Mouse (Mus musculus): ENCODE data around the gene Ccdc3. TPM values are rescaled to one million over a fixed set of nuclear protein-coding genes. Genes with fewer than 3 reads are reported as not detected.

Gene Ccdc3
- 10 to 100 TPM in 1 of 2 experiments, 1 to 10 TPM in 1; 8.6 to 11.2 TPM for total RNA-seq (2021)
- long read RNA-seq, partial matches to known transcripts, result 0 of 5 reads
- long read RNA-seq, other reads (novel, unspliced or antisense), result 1 of 5 reads

DNA sequence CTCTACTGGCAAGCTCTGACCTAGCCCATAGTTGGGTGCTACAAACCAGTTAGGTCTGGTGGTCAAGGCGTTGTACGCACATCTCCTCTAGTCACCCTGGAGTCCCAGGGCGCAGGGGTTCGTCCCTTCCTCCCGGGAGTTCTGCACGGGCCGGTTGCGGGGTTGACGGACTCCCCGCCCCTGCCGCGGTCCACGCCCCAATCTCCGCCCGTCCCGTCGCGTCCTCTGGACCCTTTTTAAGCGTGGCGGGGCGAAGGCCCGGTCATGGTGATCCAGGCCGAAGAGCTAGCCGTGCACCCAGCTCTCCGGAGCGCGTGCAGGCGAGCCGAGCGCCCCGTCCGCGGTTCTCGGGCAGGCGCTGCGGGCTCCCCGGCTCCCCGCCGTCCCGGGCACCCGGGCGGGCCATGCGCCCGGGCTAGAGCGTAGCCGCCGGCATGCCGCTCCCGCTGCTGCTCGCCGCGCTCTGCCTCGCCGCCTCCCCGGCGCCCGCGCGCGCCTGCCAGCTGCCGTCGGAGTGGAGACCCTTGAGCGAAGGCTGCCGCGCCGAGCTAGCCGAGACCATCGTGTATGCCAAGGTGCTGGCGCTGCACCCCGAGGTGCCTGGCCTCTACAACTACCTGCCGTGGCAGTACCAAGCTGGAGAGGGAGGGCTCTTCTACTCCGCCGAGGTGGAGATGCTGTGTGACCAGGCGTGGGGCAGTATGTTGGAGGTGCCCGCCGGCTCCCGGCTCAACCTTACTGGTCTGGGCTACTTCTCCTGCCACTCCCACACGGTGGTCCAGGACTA, at the start of gene Ccdc3:
TSS of gene Ccdc3 (plus strand) at position 277 of the 787 bp plus-strand sequence.
- DNase-seq (ENCODE audit: low spot score in 2 of 2), result no peak

DNA sequence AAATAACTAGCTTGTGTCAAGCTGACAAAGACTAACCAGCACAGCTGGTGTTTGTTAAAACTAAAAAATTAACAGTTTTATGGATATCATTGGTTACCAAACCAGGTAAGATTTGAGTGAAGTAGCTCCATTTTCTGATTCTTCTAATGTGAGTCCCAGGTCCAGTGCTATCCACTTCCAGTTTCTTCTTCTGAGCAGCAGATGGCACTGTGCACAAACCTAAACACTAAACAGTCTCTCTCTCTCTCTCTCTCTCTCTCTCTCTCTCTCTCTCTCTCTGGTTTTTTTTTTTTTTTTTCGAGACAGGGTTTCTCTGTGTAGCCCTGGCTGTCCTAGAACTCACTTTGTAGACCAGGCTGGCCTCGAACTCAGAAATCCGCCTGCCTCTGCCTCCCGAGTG, 47.2 kb upstream of the Ccdc3 start:
- DNase-seq (ENCODE audit: low spot score in 2 of 2), result peak in 1 of 2 experiments; percentile 60

DNA sequence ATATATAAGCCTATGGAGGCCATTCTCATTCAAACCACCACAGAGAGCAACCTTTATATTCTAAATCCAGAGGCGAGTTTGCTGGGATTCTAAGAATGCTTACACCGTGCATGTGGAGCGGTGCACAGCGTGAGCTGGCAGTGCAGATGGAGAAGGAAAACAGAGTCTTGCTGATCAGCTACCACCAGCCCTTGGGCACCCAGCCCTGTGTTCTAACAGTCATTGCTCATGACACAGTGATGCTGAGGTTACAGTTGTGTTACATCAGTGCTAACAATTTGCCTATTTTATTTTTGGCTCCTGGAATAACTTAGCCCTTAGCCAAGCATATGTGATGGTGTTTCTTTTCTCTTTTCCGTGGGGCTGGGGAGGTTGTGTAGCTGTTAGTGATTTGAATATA, 42.7 kb upstream of the Ccdc3 start:
- no peak for DNase-seq (ENCODE audit: low spot score in 2 of 2)

DNA sequence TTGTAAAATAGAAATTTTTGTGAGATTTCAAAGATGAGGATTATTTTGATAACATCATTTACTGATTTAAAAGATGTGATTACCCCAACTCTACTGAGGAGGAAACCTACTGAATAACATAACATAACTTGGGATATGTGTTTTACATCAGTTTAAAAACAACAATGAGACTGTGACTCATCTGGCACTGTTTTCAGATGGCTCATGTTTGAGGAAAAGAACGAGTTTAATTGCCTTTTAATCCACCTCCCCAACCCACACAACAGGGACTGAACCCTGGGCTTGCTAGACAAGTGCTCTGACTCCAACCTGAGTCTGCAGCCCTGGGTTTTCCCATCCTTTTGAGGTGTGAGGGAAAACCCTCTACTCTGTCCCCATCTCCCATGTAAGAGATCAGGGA, 42.3 kb upstream of the Ccdc3 start:
- no peak for DNase-seq (ENCODE audit: low spot score in 2 of 2)

DNA sequence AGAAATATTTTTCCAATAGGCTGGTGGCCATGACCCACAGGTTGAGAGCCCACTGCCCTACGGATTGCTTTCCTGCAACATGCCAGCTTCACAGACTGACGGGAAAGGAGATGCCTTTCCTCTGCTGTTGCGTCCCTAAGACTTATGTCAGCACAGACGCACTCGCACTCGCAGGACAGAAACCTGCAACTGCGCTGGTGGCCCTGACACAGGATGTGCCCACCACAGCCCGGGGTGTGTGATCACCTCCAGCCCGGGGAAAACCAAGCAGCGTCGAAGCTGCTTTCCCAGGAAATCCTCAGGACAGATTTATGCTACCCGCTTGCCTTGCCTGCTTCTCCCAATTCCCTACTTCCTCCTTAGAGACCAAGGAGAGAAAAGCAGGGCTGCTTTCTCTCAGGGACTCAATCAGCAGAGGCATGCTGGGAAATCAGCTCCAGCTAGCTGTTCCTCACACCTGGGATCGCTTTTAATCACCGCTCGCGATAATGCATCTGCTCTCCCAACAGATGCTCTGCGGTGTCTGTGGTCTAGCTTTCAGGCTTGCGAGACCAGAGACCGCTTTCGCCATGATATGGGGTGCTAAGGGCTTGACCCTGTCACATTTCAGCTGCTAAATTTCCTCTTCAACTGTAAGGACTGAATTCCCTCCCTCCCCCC, 39.7 kb upstream of the Ccdc3 start:
- DNase-seq (ENCODE audit: low spot score in 2 of 2), result no peak

DNA sequence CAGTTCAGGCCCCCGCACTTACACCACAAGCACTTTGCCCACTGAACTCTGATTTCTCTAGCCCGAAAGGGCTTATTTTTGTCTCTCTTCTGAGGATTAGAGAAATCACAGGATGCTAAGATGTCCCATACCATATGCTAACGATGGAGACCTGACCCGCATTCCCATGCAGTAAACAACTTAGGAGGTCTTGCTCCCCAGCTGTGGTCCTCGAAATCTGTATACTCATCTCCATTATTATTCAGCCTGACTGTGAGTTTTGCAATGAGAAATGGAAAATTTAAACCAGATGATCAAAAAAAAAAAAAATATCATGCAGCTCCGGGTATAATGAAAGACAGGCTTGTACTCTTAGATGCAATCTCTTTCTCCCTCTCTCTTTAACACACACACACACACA, 38.4 kb upstream of the Ccdc3 start:
- no peak for DNase-seq (ENCODE audit: low spot score in 2 of 2)

DNA sequence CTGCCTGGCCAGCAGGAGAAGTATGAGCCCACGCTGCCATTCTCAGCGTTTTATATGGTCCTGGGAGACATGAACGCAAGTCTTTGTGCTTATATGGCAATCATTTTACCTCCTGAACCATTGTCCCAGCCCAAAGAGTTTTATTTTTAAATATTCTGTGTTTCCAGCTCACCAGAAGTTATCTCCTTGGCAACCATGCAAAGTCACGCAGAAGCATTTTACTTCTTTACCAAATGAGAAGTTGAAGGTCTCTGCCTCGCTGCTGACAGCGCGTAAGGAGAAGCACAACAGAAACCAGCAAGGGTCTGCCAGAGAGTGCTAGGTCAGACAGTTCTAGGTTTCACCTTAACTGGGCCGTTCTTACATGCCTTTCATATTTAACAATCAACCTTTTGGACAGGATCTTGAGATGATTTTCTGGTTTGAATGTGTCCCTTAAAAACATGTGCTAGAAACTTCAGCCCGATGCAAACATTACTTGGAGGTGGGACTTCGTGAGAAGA, 35.8 kb upstream of the Ccdc3 start:
- no peak for DNase-seq (ENCODE audit: low spot score in 2 of 2)

DNA sequence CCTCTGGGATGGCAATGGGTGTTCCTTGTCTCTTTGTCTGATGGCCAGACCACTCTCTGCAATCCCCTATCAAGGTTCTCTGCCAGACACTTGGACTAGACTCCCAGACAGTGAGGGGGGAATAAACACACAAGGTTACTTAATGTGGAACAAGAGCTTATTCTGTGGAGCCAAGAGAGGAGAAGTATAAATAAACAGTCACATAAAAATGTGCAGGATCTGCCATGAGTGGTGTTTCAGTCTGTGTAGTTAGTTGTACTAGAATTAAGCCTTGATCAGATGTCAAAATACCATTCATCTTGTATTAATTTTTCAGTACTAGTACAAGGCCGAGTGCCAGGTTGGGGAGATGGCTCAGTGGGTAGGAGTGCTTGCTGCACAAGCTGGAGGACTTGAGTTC, 34.7 kb upstream of the Ccdc3 start:
- DNase-seq (ENCODE audit: low spot score in 2 of 2), result no peak

DNA sequence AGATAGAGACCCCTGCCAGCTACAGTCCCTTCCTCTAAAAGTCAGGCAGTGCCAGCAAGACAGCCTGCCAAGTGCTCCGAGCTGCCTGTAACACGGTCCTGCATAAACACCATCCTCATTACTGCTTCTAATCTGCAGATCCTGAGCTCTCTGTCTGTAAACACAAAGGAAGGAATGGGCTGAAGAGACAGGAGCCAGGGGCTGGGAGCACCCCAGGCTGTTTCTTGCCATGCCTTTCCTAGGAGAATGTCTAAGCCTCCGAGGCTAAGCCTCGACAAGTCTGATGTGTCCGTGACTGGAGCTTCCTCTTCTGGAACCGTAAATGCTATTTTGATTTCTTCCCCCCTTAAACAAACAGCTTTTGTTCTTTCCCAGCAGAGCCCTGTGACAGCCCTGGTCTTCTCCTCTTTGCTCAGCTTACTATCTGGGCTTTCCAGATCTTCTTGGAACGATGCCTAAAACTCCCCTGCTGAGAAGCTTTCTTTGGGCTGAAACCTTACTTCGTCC, 24.7 kb upstream of the Ccdc3 start:
- no peak for DNase-seq (ENCODE audit: low spot score in 2 of 2)

DNA sequence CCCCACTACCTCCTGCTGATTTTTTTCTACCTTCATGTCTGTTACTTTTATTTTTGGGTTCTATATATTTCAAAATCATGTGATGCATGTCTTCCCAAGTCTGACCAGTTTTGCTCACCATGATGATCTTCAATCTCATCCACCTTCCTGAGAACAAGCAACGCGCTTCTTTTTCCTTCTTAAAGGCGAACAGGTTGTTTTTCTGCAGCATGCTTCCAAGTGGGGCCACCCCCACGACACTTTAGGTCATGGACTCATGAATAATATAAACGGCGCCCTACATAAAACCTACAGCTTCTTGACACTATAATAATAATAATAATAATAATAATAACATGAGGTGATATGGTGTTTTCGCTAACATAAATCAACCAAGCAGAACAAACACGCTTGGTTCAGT, 23.2 kb upstream of the Ccdc3 start:
- DNase-seq (ENCODE audit: low spot score in 2 of 2), result no peak

DNA sequence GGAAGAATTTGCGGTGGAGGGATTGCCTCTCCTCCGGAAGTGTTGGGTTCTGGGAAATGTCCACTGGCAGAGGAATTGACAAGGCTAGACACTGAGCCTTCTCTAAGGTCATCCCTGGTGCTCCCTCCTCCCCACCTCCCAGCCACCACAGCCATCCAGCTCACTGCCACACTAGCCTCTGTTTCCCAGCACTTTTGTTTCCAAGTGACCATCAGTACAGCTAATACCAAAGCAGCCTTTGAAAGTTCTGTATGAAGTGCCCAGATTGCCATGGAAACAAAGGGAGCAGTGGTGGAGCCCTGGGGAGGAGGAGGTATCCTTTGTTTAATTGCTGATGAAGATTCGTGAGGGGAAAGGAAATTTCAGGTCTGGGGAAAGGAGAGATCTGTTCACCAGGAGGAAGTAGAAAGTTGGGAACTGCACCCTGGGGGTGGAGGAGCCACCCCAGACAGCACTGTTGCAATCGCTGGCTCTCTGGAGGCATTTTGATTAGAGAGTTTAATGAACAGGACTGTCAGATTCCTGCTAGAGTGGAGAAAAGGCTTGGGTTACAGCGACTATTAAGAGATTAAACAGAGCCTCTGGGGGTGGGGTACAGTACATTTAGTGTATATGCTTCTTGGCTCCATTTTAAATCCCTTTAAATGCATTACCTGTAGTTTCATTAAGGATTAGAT, 20.6 kb upstream of the Ccdc3 start:
- DNase-seq (ENCODE audit: low spot score in 2 of 2), result no peak

DNA sequence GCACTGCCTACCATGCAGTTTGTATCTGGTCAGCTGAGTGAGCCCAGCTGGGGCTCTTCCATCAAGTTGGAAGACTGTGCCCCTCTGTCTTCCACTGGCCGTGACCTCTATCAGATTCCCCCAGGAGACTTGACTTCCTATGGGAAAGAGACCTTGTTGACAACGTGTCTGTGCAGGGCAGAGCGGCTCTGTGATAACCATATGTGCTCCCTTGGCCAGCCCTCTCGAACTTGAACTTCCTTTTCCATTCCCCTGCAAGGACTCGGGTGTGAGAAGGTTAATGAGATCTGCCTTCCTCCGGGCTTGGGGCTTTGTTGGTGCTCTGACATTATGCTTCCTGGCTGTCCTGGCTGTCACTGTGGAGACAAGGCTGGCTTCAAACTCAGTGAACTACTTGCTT, 12.1 kb upstream of the Ccdc3 start:
- no peak for DNase-seq (ENCODE audit: low spot score in 2 of 2)

DNA sequence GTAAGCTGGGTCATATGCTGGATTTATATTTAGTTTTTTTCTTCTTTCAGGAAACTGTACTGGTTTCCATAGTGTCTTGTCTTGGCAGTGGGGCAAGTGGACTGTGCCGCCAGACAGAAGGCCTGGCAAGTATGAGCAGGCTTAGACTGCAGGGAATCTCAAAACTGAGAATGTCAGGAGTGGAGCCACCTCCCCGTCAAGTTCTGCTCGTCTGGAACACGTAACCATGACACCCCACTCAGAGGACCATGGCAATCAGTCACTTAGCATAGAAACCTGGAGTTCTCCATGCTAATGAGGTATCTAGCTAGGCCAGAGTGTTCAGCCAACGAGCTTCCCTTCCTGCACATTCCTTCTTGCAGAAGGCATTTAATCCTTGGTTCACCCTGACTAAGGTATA, 10.2 kb upstream of the Ccdc3 start:
- peak in 1 of 2 experiments; percentile 41 for DNase-seq (ENCODE audit: low spot score in 2 of 2)

DNA sequence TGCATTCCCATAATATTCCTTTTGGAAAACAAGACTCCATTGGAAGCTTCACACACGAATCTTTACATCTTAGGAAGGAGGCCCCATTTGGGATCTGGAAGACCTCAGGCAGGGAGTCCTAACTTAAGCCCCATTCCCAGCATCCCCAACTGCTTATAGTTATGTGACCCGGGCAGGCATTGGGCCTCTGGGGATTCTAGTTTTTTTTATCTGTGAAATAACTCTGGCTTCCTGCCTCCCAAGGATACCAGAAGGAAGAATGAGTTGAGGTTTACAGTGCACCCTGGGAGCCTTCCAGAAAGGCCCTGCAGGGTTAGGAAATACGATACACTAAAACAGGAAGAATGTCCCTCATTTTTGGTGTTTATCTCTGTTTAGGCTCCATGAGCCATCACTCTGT, 8.5 kb upstream of the Ccdc3 start:
- no peak for DNase-seq (ENCODE audit: low spot score in 2 of 2)

DNA sequence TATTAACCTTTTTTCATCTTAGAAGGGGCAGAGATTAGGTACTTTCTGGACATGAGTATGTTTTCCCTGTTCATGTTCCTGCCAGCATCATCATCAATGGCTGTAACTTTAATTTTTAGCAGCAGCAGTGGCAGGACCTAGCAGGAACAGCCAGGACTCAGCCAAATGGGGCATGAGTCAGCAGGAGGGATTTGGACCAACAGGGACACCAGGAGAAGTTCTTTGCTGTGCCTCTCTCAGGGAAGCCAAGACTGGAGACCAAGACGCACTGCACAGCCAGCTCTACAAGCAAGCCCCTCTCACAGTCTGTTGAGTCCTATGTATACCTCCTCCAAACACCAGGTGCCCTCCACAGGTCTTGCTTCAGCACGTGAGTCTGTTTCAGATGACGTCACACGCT, 5.5 kb upstream of the Ccdc3 start:
- DNase-seq (ENCODE audit: low spot score in 2 of 2), result no peak

DNA sequence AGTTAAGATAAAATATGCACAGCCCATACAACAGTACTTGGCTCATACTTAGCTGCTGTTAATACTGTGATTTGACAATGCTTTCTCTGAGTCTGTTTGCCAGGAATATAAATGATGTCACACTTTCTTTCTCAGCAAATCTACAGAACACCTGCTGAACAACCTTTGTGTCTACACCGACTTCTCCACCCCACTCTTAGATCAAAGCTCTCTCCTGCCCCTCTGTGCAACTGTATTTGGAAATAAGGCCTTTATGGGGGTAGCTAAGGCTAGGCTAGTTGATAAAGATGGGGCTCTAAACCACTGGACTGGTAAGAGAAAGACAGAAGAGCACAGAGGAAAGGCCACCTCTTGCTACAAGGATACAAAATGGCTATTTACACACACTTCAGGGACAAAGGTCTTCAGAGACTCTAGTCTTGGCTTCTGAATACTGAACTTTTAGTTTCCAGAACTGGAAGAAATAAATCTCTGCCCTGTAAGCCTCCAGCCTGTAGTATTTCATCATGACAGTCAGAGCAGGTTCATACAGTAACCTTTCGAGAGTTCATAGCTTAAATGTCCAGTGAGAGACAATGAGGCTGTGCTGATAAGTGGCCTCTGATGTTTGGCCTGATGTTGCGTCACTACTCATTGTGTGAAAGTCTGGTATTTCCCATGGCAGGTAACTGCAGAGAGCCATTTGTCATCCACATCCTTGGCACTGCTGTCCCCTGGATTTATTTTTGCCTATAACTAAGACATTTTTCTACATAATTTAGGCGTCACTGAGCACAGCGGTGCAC, 2.4 kb upstream of the Ccdc3 start:
- DNase-seq (ENCODE audit: low spot score in 2 of 2), result no peak

DNA sequence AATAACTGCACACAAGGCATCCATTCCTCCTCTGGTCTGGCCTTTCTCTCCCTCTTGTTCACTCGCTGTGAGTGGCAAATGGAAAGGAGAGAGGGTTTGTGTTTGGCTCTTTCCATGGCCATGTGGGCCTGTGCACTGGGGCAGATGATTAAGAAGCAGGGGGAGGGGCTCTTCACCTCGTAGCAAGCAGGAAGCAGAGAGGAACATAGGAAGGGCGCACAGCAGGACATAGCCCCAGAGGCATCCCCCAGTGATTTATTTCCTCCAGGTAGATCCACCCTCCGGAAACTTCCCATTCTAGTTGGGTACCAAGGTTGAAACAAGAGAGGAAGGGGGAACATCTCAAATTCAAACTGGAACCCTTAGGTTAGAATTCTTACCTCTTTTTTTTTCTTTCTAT, 2.4 kb downstream of the Ccdc3 start:
- DNase-seq (ENCODE audit: low spot score in 2 of 2), result no peak

DNA sequence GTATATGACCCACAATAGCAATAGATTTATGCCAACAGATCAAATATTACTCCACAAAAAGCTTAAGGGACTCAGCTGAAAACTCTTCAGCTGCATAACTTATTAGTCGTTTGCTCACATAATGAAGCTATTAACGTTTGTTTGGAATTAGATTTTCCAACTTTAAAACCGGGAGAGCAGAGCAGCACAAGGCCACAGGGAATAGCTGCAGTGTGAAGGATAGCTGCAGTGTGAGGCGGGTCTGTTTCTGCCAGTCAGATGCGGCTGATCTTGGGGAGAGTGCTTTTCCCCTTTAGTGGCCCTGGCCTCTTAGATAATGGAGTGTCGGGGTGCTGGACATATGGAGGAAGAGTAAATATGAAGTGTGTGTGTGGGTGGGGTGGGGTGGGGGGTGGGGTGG, 6.9 kb downstream of the Ccdc3 start:
- DNase-seq (ENCODE audit: low spot score in 2 of 2), result no peak

DNA sequence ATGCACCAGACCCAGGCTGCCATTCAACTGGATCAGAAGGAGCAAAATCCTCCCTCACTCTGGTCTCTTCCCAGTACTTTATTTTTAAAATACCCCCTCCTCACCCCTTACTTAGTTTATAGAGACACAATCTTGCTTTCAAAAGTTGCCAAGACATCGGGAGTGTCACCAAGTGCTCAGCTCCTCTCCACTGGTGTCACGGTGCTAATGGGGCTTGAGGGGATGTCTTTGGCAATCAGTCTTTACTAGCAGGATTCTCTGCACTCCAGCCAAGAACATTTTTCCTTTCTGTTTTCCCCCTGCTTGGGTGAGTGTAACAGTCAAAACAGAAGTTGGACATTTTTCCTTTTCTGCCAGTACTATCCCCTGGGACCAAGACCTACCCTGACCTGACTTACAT, 10.3 kb downstream of the Ccdc3 start:
- DNase-seq (ENCODE audit: low spot score in 2 of 2), result no peak

DNA sequence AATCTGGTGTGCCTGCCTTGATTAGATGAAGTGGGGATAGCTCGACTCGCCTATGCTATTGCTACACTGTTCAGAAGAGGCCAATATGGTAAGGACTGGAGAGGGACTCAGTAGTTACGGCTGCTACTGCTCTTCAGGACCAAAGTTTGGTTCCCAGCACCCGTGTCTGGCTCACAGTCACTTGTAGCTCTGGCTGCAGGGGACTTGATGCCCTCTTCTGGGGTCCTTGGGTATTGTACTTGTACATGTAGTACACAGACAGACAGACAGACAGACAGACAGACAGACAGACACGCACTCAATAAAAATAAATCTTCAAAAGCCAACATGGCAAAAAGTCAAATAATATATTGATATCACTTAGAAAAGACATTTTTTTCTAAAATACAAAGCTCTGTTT, 17.1 kb downstream of the Ccdc3 start:
- DNase-seq (ENCODE audit: low spot score in 2 of 2), result no peak

DNA sequence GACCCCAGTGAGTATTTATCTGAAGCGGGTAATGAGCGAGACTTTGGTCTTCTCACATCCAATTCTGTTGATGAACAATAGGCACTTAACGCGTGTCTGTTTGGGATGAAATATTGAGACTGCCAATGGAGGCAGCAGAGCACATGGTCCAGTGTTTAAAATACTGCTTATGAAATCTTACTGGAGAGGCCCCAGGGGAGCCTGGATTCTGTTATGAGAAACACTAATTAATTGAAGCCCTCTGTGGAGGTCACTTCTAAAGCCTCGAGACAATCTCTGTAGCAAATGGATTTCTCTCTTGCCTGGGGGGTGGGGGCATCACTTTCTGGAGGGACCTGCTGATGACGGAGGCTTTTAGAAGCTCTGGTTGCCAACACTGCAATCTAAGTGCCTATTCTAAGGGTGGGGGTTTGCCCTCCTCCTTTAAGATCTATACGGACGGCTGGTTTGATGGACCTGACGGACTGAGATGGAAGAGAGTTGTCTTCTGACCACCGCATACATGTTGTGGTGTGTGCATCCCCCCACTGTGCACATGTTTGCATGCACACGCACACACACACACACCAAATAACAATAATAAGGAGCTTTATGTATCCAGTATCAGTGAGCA, 22.8 kb downstream of the Ccdc3 start:
- no peak for DNase-seq (ENCODE audit: low spot score in 2 of 2)
